Mouse (Mus musculus): Measurements from ENCODE around the gene Pole.

GRCm38 (mm10) chr5:110266941-110267340, 19.2 kb upstream of the Pole start:
- TF ChIP-seq CTCF (IDR thresholded peaks at IDR 0.05; ENCODE audit: extremely low read depth, insufficient read depth, low read length) (no peak), POLR2A (IDR thresholded peaks at IDR 0.05; ENCODE audit: extremely low read depth, insufficient read depth, low read length) (no peak)

Measured in cortical plate, adult 2 months (tissue).